Comparison of ENCODE assay signal across 8 mouse cellular contexts in the genomic region with DNA sequence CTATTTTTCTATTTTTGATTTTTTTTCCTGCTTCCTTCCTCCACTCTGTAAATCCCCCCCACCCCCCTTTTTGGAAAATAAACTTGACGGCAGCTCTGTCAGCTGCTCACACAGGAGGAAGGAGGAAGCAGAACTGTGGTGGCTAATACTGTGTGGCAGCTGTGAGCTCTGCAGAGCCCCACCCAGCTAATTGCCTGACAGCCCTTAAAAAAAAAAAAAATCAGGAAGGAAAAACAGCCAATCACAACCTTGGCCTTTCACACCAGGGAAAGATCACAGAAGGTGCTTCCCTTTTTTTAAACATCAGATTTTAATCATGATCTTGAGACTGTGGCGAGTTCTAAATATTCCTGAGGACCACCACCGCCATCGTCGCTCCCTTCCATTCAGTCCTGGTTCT.
DNase-seq lines count a peak whose midpoint lies in the region; ATAC-seq and TF ChIP-seq lines count a peak whose summit lies in the region.
"Had no signal": no experiment of that assay in that cellular context is flagged by ENCODE, and none has a peak within 500 bp of the region (broad histone marks: within the 10 kb centered on the region; RNA-seq: fewer than 3 reads in every experiment).

No protein-coding gene starts in this region.

- 24% methylated on average over 5 of the region's 5 CpGs for WGBS in forebrain, embryonic 11.5 days
- WGBS in lung, embryonic 15.5 days = 37% methylated on average over 5 of the region's 5 CpGs
- WGBS in stomach, postnatal 0 days = 38% methylated on average over 5 of the region's 5 CpGs

- TF ChIP-seq CTCF in stomach, postnatal 0 days (IDR thresholded peaks at IDR 0.05; ENCODE audit: low read depth) = no peak

- peaks cover 2% of the 10 kb centered on the region; the same call in 1 of the 2 replicates for H3K27me3 ChIP-seq in forebrain, embryonic 11.5 days (ENCODE audit: control insufficient read depth, insufficient read depth, low read length)
- no peaks in the 10 kb centered on the region for H3K27me3 ChIP-seq in lung, embryonic 15.5 days
- no peaks in the 10 kb centered on the region for H3K27me3 ChIP-seq in stomach, postnatal 0 days (ENCODE audit: control insufficient read depth, insufficient read depth, low read length)
- H3K27me3 ChIP-seq: limb, embryonic 15.5 days had no signal

- H3K4me3 ChIP-seq in forebrain, embryonic 11.5 days (ENCODE audit: low read depth, low read length) = no peak overlapping the region
- no peak overlapping the region for H3K4me3 ChIP-seq in lung, embryonic 15.5 days
- no peak overlapping the region for H3K4me3 ChIP-seq in stomach, postnatal 0 days (ENCODE audit: low read depth, low read length)
- H3K4me3 ChIP-seq: limb, embryonic 15.5 days had no signal

- peaks cover 18% of the 10 kb centered on the region; the same call in 1 of the 2 replicates for H3K4me1 ChIP-seq in forebrain, embryonic 11.5 days (replicated peaks; ENCODE audit: control insufficient read depth, insufficient read depth, low read length)
- H3K4me1 ChIP-seq in lung, embryonic 15.5 days = no peaks in the 10 kb centered on the region
- H3K4me1 ChIP-seq in stomach, postnatal 0 days (replicated peaks; ENCODE audit: control insufficient read depth, insufficient read depth) = no peaks in the 10 kb centered on the region

- peak; percentile 4 to 12 for DNase-seq in spleen, adult 18-20 months
- no peak for DNase-seq in spleen, adult 12 weeks (ENCODE audit: low spot score)
- DNase-seq in forebrain, embryonic 11.5 days (ENCODE audit: low spot score) = no peak
- DNase-seq in stomach, postnatal 0 days (ENCODE audit: low spot score) = no peak
- no peak for DNase-seq in adipocyte (ENCODE audit: low spot score)
- DNase-seq in testis, postnatal 14 days (ENCODE audit: low spot score) = no peak

- H3K9me3 ChIP-seq in forebrain, embryonic 11.5 days (ENCODE audit: control insufficient read depth, low read length) = no peaks in the 10 kb centered on the region
- no peaks in the 10 kb centered on the region for H3K9me3 ChIP-seq in lung, embryonic 15.5 days
- no peaks in the 10 kb centered on the region for H3K9me3 ChIP-seq in stomach, postnatal 0 days (ENCODE audit: control insufficient read depth, low read length)
- H3K9me3 ChIP-seq: limb, embryonic 15.5 days had no signal

- H3K36me3 ChIP-seq in forebrain, embryonic 11.5 days (ENCODE audit: control insufficient read depth, insufficient read depth, low read length) = no peaks in the 10 kb centered on the region
- H3K36me3 ChIP-seq in lung, embryonic 15.5 days = no peaks in the 10 kb centered on the region
- no peaks in the 10 kb centered on the region for H3K36me3 ChIP-seq in stomach, postnatal 0 days (ENCODE audit: control insufficient read depth, insufficient read depth, low read length)
- H3K36me3 ChIP-seq: limb, embryonic 15.5 days had no signal

- 0 out of 2 replicates have a peak overlapping the region, but pooled peaks have one; percentile 27 for H3K4me2 ChIP-seq in forebrain, embryonic 11.5 days (ENCODE audit: low read depth, low read length, severe bottlenecking)
- H3K4me2 ChIP-seq in lung, embryonic 15.5 days = peak overlapping the region; percentile 24; the same call in 1 of the 2 replicates
- H3K4me2 ChIP-seq in stomach, postnatal 0 days (replicated peaks; ENCODE audit: low read depth) = no peak overlapping the region; the same call in 1 of the 2 replicates
- H3K4me2 ChIP-seq: limb, embryonic 15.5 days had no signal

- H3K27ac ChIP-seq in forebrain, embryonic 11.5 days (ENCODE audit: low read depth, low read length) = no peak overlapping the region
- H3K27ac ChIP-seq in lung, embryonic 15.5 days = no peak overlapping the region
- H3K27ac ChIP-seq in stomach, postnatal 0 days (replicated peaks) = no peak overlapping the region
- H3K27ac ChIP-seq: limb, embryonic 15.5 days had no signal

- H3K9ac ChIP-seq in forebrain, embryonic 11.5 days (ENCODE audit: low read length) = no peak overlapping the region
- no peak overlapping the region for H3K9ac ChIP-seq in lung, embryonic 15.5 days
- H3K9ac ChIP-seq in stomach, postnatal 0 days (ENCODE audit: low read length) = no peak overlapping the region
- H3K9ac ChIP-seq: limb, embryonic 15.5 days had no signal

- ATAC-seq in forebrain, embryonic 11.5 days (replicated peaks; ENCODE audit: low FRiP score) = peak; percentile 62; the same call in 1 of the 2 replicates
- ATAC-seq in lung, embryonic 15.5 days (ENCODE audit: borderline replicate concordance, extremely low read depth, low FRiP score, low TSS enrichment) = no peak
- ATAC-seq in stomach, postnatal 0 days (ENCODE audit: low FRiP score, low TSS enrichment) = peak; percentile 60; the same call in 1 of the 2 replicates

- TF ChIP-seq EP300 in stomach, postnatal 0 days (optimal IDR thresholded peaks at IDR 0.05) = no peak

Comparison
In these comparisons a context has a peak if more than half of its experiments do, and no peak if none do; other contexts are left out.
1. DNase-seq: peak in spleen, adult 18-20 months (2 of 2); none in spleen, adult 12 weeks (single experiment), forebrain, embryonic 11.5 days (single experiment), stomach, postnatal 0 days (single experiment), adipocyte (single experiment) and testis, postnatal 14 days (single experiment).